Mouse (Mus musculus): ENCODE data around the gene Txnrd1. TPM values are rescaled to one million over a fixed set of nuclear protein-coding genes. Genes with fewer than 3 reads are reported as not detected.

Gene Txnrd1
- 27.8 and 36.7 TPM in 2 replicates for polyA plus RNA-seq (2012; rRNA removed)

GRCm38 (mm10) chr10:82833926-82834325, at the start of gene Txnrd1:
TSS of gene Txnrd1 (plus strand) at chr10:82833951.

GRCm38 (mm10) chr10:82866356-82866755, 32.6 kb downstream of the Txnrd1 start, which contains the start of gene Eid3:
TSS of gene Eid3 (plus strand) at chr10:82866626.

Other genes starting within 250 kb of the Txnrd1 start
- 24.4 and 26.8 TPM in 2 replicates for gene 1190007I07Rik, start 210.7 kb upstream of the Txnrd1 start, polyA plus RNA-seq (2012; rRNA removed)
- 20.5 and 23.7 TPM in 2 replicates for gene Tdg, start 204.1 kb upstream of the Txnrd1 start, polyA plus RNA-seq (2012; rRNA removed)
- 0.24 and 0.49 TPM in 2 replicates for gene Glt8d2, start 143.3 kb upstream of the Txnrd1 start, polyA plus RNA-seq (2012; rRNA removed)
- gene Hcfc2, start 137.8 kb upstream of the Txnrd1 start, polyA plus RNA-seq (2012; rRNA removed) = 5.9 and 6.9 TPM in 2 replicates
- 23.3 and 25.4 TPM in 2 replicates for gene Nfyb, start 69.8 kb upstream of the Txnrd1 start, polyA plus RNA-seq (2012; rRNA removed)
- gene Eid3, start 32.7 kb downstream of the Txnrd1 start, polyA plus RNA-seq (2012; rRNA removed) = 0.36 and 0.51 TPM in 2 replicates
- gene Chst11, start 151.5 kb downstream of the Txnrd1 start, polyA plus RNA-seq (2012; rRNA removed) = 4.9 and 5.0 TPM in 2 replicates

All from liver, embryonic 14 days (tissue).